Mouse (Mus musculus): ENCODE results near the gene Tinag. TPM values are rescaled to one million over a fixed set of nuclear protein-coding genes. Genes with fewer than 3 reads are reported as not detected.
"Not testable (repeated sequence)": the region's sequence is repeated elsewhere in the genome, so short reads cannot be mapped to it uniquely, and the experiment has no call there.

Gene Tinag
- total RNA-seq (2022): under 1 TPM in 1 of 4 experiments, not detected in 3; 0.21 TPM

GRCm38 (mm10) chr9:77045585-77045984 lies at the start of gene Tinag:
Gene Tinag, minus strand, starts transcription at chr9:77045794.
- no peak for DNase-seq (ENCODE audit: low spot score in 2 of 2)

DNA sequence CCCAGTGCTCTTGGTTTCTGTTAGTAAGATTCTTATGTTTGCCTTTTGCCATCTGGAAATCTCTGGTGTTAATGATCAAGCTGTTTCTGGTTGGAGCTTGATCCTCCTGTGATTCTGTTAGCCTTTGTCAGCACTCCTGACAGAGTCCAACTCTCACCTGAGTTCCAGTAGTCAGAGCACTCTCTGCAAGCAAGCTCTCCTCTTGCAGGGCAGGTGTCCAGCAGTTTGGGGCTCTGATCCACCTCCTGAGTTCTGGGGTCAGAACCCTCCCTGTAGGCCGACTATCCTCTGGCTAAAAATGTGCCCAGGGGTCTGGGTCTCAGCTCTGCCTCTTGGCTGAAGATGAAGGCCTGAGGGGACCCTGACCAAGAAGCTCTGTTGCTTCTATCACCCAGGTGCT lies 37.6 kb upstream of the Tinag start:
- not testable (repeated sequence) for DNase-seq (ENCODE audit: low spot score in 2 of 2)

DNA sequence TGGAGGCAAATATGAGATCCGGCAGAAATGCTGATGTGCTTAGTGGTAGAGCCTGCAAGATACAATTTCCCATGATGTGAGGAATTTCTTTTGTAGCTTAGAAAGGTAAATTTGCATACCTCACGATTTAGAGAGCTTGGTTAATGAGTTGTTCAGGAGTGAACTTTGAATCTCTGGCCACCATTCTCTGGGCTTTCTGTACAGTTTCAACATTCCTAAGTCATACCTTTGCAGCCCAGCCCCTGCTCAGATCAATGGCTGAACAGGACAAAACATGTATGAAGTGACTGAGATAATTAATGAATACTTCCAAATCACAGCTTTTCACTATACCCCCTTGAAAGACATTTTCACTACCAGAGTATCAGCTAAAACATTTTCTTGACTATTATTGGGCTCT lies 26.1 kb upstream of the Tinag start:
- no peak for DNase-seq (ENCODE audit: low spot score in 2 of 2)

DNA sequence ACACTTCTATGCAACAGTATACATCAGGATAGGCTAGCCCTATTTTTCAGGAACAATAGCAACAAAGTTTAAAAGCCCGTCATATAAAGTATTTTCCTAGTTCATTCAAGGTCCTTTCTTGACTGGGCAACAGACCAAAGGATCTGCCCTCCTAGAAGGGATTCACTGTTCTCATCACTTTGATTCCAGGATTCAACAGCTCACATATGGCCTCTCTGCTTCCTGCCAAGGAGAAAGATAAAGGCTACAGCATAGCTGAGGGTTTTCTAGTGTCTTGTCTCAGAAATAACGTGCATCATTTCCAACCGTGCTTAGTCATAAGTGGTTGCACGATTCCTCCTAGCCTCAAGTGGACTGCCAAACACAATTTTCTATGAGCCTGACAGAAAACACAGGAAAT lies 11.0 kb upstream of the Tinag start:
- DNase-seq (ENCODE audit: low spot score in 2 of 2): no peak

DNA sequence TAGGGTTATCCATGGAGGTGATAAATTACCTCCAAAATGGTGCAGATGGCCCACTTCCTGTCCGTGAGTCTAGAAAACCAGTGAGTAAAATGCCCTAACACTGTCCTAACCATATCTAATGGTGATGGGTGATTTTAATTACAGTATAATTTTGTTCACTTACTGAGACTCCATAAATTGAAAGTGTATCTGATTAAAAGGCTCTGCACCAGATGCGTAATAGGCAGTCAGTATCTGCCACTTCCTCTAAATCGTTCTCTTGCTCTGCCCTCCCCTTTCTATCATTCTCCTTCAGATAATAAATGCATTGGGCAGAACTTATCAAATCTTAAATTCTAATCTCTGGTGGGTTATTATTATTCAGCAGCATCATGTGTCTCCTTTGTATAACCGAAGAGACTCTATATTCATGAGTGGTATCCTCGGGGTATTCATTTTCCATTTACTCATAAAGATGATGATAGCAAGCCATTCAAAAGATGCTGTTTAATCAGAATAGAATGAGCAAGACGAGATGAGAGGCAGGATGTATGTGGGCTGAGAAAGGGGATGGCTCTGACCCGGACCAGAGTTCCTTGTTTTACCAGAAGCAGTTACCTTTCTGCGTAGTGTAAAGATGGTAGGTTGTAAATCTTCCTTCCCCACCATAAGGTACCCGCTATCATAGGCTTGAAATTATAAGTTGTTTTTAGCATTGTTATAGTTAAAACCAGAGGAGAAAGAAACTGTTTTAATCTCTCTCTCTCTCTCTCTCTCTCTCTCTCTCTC lies 9.0 kb upstream of the Tinag start:
- no peak for DNase-seq (ENCODE audit: low spot score in 2 of 2)

DNA sequence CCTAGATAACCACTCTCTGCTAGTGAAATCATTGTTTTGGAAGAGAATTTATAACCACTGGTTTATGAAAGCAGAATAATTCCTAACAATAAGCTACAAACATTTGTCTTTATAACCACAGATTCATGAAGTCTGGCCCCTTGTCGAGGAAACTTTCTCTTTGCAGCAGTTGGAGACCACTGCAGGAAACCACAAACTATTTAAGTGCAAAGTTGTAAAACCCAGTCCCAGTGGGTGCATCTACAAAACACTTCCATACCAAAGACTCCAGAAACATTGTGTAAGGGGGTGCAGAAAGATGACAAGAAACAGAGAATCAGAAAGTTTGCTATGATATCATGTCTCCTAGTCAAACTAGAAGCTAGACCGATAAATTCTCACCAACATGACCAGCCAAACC lies 5.8 kb upstream of the Tinag start:
- DNase-seq (ENCODE audit: low spot score in 2 of 2): no peak

DNA sequence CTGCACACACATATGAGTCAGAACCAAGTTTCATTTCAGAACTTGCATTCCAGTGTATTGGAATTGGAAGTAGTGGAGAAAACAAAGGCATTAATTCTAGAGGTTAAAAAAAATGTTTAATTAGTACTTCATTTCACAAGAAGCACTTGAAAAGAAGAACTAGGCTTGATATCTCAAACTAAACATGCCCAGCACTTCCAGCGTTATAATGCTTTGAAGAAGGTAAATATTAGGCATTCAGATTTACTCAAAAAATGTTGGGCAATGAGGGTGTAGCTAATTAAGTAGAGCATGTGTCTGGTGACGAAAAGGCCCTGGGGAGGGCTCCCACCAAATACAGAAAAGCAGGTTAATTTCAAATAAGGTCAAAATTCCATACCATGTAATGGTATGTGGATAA lies 4.1 kb upstream of the Tinag start:
- DNase-seq (ENCODE audit: low spot score in 2 of 2): no peak

GRCm38 (mm10) chr9:77046067-77046715 lies 597 bp upstream of the Tinag start:
- DNase-seq (ENCODE audit: low spot score in 2 of 2): no peak

GRCm38 (mm10) chr9:77035361-77035760 lies 10.2 kb downstream of the Tinag start:
- DNase-seq (ENCODE audit: low spot score in 2 of 2): no peak

DNA sequence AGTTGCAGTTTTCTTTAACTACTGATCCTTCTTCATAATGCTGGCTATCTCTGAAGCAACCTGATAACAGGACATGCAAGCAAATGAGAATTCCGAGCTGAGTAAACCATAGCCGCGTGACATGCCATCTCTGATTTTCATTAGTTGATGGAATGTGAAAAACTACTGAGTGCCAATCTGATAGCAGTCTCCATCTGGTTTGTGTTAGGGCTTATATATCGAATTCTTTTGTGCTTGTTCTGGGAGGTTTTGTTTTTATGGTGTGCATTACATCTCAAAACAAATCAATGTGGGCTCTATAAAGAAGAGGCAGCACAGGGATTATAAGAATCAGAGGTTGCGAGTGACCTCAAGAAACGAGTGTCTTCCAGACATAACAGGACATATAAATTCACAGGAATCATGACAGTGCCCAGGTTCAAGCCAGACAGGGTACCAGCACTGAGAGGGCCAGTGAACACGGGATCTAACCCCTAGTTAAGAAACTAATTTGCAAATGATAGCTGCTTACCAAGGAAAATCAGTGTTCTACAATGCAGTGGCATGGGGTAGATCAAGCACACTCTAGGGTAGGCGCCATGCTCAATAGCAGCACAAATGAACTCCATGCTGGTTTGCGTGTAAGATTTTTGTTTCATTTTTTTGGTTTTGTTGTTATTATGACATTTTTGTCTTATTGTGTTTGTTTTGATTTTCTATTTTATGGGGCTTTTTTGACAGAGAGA lies 13.0 kb downstream of the Tinag start:
- DNase-seq (ENCODE audit: low spot score in 2 of 2): no peak

DNA sequence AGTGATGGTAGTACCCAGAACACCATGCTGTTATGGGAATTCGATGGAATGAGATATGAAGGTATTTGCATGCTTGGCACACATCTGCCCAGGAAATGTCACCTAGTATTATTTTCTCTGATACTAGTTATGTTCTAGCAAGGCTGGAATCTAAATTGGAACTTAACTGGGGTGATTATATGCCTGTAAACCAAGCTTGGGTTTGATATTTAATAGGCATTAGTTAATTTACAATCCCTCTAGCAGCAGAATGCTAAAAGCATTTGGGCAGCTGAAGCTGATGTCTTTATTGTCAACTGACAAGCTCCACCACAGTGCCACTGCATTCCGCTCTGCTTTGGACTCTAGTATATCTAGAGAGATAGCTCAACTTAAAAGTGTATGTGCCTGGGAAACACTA lies 20.3 kb downstream of the Tinag start:
- DNase-seq (ENCODE audit: low spot score in 2 of 2): no peak

DNA sequence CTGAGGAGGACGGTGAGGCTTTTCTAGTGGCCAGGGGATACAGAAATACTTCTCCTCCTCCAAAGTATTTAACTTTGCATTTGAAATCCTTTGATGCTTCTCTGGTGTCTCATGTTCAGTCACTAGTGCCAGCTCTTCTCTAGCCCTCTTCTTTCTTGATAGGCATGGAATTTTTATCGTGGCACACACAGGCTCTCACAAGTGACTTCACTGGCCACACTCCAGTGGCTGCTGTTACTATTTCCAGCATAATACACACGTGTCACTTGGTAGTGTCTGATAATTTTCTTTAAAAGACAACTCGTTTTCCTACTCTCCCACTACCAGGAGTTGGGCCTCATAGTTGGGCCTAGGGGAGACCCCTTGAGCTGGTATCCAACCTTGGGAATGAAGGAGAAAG lies 26.7 kb downstream of the Tinag start:
- no peak for DNase-seq (ENCODE audit: low spot score in 2 of 2)

GRCm38 (mm10) chr9:76996021-76996420 lies 49.6 kb downstream of the Tinag start:
- no peak for DNase-seq (ENCODE audit: low spot score in 2 of 2)

GRCm38 (mm10) chr9:76989946-76990345 lies 55.6 kb downstream of the Tinag start:
- no peak for DNase-seq (ENCODE audit: low spot score in 2 of 2)

DNA sequence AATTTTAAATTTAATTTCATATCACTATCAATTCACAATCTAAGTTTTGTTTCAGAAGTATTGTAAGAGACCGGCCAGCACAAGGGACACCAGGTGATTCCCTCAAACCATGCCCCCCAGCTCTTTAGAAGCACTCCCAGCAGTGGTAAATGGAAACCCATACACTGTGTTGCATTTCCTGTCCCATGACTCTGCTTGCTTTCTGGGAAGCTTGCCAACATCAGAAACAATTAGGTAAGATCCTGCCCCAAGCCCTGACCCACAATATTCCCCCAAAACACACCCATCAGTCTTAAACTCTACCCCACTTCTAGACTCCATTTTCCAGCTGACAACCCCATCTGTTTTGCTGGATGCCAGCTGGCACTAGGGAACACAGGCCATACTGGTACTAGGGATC lies 110.8 kb downstream of the Tinag start:
- DNase-seq (ENCODE audit: low spot score in 2 of 2): no peak

GRCm38 (mm10) chr9:76915093-76915661 lies 130.4 kb downstream of the Tinag start:
- DNase-seq (ENCODE audit: low spot score in 2 of 2): no peak
